Mouse (Mus musculus) embryonic facial prominence, embryonic 14.5 days (tissue): ENCODE results near the gene Rhox6. TPM values are rescaled to one million over a fixed set of nuclear protein-coding genes. Genes with fewer than 3 reads are reported as not detected.
"Not testable (repeated sequence)": the region's sequence is repeated elsewhere in the genome, so short reads cannot be mapped to it uniquely, and the experiment has no call there.

ENCODE experiments used
- ATAC-seq: fragments of 200-750 bp; cut with Nextera tagmentation; 2 replicates; pipeline ENCODE4 v1.8.0; 2017; ENCODE audit warnings: low read depth, moderate number of reproducible peaks, moderate TSS enrichment
- DNase-seq: peaks from one replicate; pipeline ENCODE4 v3.0.0-alpha.2; 2015; ENCODE audit warnings: low spot score
- H3K27ac ChIP-seq: fragments of 300-500 bp; sonication (generic); replicated peaks from 2 replicates; pipeline ENCODE4 v1.5.1; 2014; ENCODE audit warnings: low read depth, mild to moderate bottlenecking, low read length, moderate library complexity
- H3K27me3 ChIP-seq: fragments of 300-500 bp; sonication (generic); replicated peaks from 2 replicates; pipeline ENCODE4 v1.6.1; 2014; ENCODE audit warnings: low read length; ENCODE audit not compliant: control insufficient read depth, insufficient read depth
- H3K36me3 ChIP-seq: fragments of 300-500 bp; sonication (generic); 2 replicates; pipeline ENCODE4 v1.6.1; 2014; ENCODE audit warnings: low read length, mixed read lengths; ENCODE audit not compliant: control insufficient read depth, insufficient read depth
- H3K4me1 ChIP-seq: fragments of 300-500 bp; sonication (generic); 2 replicates; pipeline ENCODE4 v1.6.1; 2014; ENCODE audit warnings: antibody characterized with exemption, low read length; ENCODE audit not compliant: control insufficient read depth, insufficient read depth
- H3K4me2 ChIP-seq: fragments of 300-500 bp; sonication (generic); 2 replicates; pipeline ENCODE4 v1.6.1; 2014; ENCODE audit warnings: low read depth, mild to moderate bottlenecking, low read length, moderate library complexity, mixed read lengths
- H3K4me3 ChIP-seq: fragments of 300-500 bp; sonication (generic); 2 replicates; pipeline ENCODE4 v1.5.1; 2014; ENCODE audit warnings: low read depth, mild to moderate bottlenecking, low read length
- H3K9ac ChIP-seq: fragments of 300-500 bp; sonication (generic); 2 replicates; pipeline ENCODE4 v1.6.1; 2014; ENCODE audit warnings: low read depth, mild to moderate bottlenecking, low read length, moderate library complexity, mixed read lengths
- H3K9me3 ChIP-seq: fragments of 300-500 bp; sonication (generic); 2 replicates; pipeline ENCODE4 v1.6.1; 2016; ENCODE audit warnings: low read length; ENCODE audit not compliant: control insufficient read depth
- WGBS: fragments of 180-500 bp; shearing (Covaris S2); extraction: QIAGEN DNeasy Blood & Tissue Kit; methylation state at CpG from one replicate; pipeline ENCODE4 v1.1.7; 2014; 5-methylcytosine and 5-hydroxymethylcytosine counted together
- polyA plus RNA-seq: library from polyadenylated mRNA; unstranded; fragments of >200 nt; fragmentation: Nextera tagmentation; extraction: Ambion mirVana; gene quantifications from 2 replicates; pipeline ENCODE4 v1.2.1, GENCODE M21; 2014

The Rhox6 gene
- polyA plus RNA-seq: 0.33 and 0.41 TPM in 2 replicates

- H3K9me3 ChIP-seq, H3K36me3 ChIP-seq, H3K4me3 ChIP-seq, H3K4me1 ChIP-seq, ATAC-seq, DNase-seq, H3K27me3 ChIP-seq, H3K27ac ChIP-seq, H3K4me2 ChIP-seq, H3K9ac ChIP-seq: not testable (repeated sequence)
- WGBS: 94% methylated on average over 2 of the region's 12 CpGs
These were observed at the start of gene Rhox6 for GRCm38 (mm10) chrX:37826610-37827009. Gene Rhox6, plus strand, starts transcription at chrX:37826910.

- Histone ChIP-seq H3K27me3 (no peaks in the 10 kb centered on the region), H3K4me2 (no peak overlapping the region), H3K4me1 (no peaks in the 10 kb centered on the region), H3K9me3 (no peaks in the 10 kb centered on the region), H3K27ac (no peak overlapping the region), H3K9ac (no peak overlapping the region), H3K36me3 (no peaks in the 10 kb centered on the region), H3K4me3 (no peak overlapping the region)
- DNase-seq: no peak
- WGBS: 83% methylated on average over 14 of the region's 15 CpGs
- ATAC-seq: no peak
These were observed 19.2 kb upstream of the Rhox6 start for GRCm38 (mm10) chrX:37807286-37808080.

- DNase-seq (no peak), ATAC-seq (no peak)
- Histone ChIP-seq H3K27ac (no peak overlapping the region), H3K9me3 (no peaks in the 10 kb centered on the region), H3K4me2 (no peak overlapping the region), H3K4me3 (no peak overlapping the region), H3K4me1 (no peaks in the 10 kb centered on the region), H3K36me3 (no peaks in the 10 kb centered on the region), H3K27me3 (no peaks in the 10 kb centered on the region), H3K9ac (no peak overlapping the region)
- WGBS: 86% methylated on average over 2 of the region's 2 CpGs
These were observed 17.3 kb upstream of the Rhox6 start for GRCm38 (mm10) chrX:37809396-37809795.

DNA sequence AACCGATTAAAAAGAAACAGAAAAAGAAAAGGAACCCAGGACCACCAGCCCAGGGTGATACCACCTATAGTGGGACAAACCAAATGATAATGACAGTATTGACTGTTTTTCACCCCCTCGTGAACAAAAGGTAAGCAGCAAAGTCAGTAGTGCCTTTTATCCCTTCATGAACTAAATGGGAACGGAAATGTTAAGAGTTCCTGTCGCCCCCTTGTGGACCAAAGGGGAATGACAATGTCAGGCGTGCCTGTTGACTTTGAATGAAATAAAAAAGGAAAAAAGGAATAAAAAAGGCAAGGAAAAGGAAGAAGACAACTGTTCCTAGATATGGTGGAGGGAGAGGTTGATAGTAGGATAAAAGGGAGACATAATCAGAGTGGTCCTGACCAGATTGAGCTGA lies 15.5 kb upstream of the Rhox6 start:
- no peaks in the 10 kb centered on the region for H3K4me1 ChIP-seq
- no peaks in the 10 kb centered on the region for H3K9me3 ChIP-seq
- DNase-seq (no peak), ATAC-seq (no peak)
- no peaks in the 10 kb centered on the region for H3K27me3 ChIP-seq
- H3K4me3 ChIP-seq: no peak overlapping the region
- no peak overlapping the region for H3K27ac ChIP-seq
- no peaks in the 10 kb centered on the region for H3K36me3 ChIP-seq
- H3K9ac ChIP-seq: no peak overlapping the region
- WGBS: 32% methylated on average over 5 of the region's 5 CpGs
- H3K4me2 ChIP-seq: no peak overlapping the region

DNA sequence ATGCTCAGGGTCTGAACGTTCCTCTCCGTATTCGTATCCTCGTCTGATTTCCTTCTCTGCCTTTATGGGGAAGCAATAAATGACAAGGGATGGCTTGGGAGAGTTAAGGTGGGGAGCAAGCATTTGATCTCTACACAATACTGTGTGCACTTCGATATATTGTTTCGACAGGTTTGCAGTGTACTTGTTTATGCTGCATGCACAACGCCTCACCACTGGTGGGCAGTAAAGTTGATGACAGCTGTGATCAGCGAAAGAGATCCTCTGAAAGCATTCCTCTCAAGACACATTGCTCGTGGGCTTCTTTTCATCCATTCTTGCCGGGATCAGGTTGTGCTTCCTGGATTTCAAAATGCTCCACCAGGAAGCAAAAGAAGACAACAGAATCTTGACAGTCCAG lies 11.0 kb upstream of the Rhox6 start:
- no peak overlapping the region for H3K4me2 ChIP-seq

GRCm38 (mm10) chrX:37831386-37831785 lies 4.7 kb downstream of the Rhox6 start, which contains the start of gene Rhox7a:
Gene Rhox7a, plus strand, starts transcription at chrX:37831686.
- not testable (repeated sequence) for H3K9me3 ChIP-seq, H3K36me3 ChIP-seq, DNase-seq, ATAC-seq, H3K4me2 ChIP-seq, H3K4me3 ChIP-seq, H3K27me3 ChIP-seq, H3K27ac ChIP-seq, H3K9ac ChIP-seq, H3K4me1 ChIP-seq
- 72% methylated on average over 8 of the region's 8 CpGs for WGBS

More for the DNA sequence above, 11.0 kb upstream of the Rhox6 start:
- no peaks in the 10 kb centered on the region for H3K4me1 ChIP-seq
- no peak for ATAC-seq
- no peaks in the 10 kb centered on the region for H3K36me3 ChIP-seq
- H3K4me3 ChIP-seq: no peak overlapping the region
- no peak for DNase-seq
- no peaks in the 10 kb centered on the region for H3K27me3 ChIP-seq
- H3K9me3 ChIP-seq: no peaks in the 10 kb centered on the region
- WGBS: 68% methylated on average over 10 of the region's 10 CpGs
- no peak overlapping the region for H3K9ac ChIP-seq
- no peak overlapping the region for H3K27ac ChIP-seq

DNA sequence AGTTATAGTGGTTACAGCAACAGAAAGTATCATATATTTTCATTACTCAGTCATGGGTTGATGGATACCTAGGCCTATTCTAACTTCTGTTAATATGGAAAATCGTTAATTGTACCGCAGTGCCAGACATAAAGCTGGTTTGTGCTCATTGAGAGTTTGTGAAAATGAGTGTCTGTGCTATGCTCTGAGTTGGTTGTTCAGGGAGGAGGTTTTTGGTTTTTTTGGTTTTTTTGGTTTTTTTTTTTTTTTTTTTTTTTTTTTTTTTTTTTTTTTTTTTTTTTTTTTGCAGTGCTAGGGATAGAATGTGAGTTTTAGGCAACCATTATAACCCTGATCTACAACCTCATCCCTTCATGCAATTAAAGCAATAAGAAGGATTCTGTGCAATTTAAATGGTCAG lies 44.9 kb downstream of the Rhox6 start:
- H3K27me3 ChIP-seq: no peaks in the 10 kb centered on the region
- H3K9ac ChIP-seq: no peak overlapping the region
- DNase-seq: no peak
- no peak overlapping the region for H3K4me3 ChIP-seq
- 93% methylated on average over 2 of the region's 2 CpGs for WGBS
- H3K4me1 ChIP-seq: no peaks in the 10 kb centered on the region
- no peaks in the 10 kb centered on the region for H3K9me3 ChIP-seq
- H3K4me2 ChIP-seq: no peak overlapping the region
- no peak overlapping the region for H3K27ac ChIP-seq
- no peaks in the 10 kb centered on the region for H3K36me3 ChIP-seq
- no peak for ATAC-seq

DNA sequence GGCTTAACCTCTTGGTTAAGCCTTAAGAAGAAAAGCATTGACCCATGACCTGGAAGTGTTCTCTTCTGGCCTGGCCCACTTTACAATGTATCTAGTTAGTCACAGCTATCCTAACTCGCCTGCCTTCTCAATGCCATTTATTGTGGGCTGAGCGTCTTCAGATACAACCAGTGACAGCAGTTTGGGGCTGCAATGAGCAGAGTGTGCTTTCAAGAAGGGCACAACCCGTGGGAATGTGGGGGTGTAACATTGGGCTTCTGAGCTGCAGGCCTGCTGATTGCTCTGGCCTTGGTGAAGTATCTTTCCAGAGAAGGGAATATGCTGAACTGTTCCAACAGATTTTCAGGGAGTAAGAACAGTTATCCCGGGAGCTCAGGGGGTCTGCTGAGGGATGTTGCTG lies 52.1 kb downstream of the Rhox6 start, which contains the start of gene Rhox8:
Gene Rhox8 (minus strand): TSS at position 101 of the 400 bp plus-strand sequence.
- Histone ChIP-seq H3K9ac (no peak within 1 kb of the TSS), H3K27ac (no peak within 1 kb of the TSS), H3K36me3 (no peaks in the 10 kb centered on the region), H3K27me3 (no peaks in the 10 kb centered on the region), H3K9me3 (no peaks in the 10 kb centered on the region), H3K4me3 (no peak within 1 kb of the TSS), H3K4me2 (no peak within 1 kb of the TSS), H3K4me1 (no peaks in the 10 kb centered on the region)
- ATAC-seq (no peak), DNase-seq (no peak)
- WGBS: 69% methylated on average over 4 of the region's 4 CpGs
